Mouse (Mus musculus): ENCODE measurements around the gene Slc7a1. TPM values are rescaled to one million over a fixed set of nuclear protein-coding genes. Genes with fewer than 3 reads are reported as not detected.
"Not testable (repeated sequence)": the region's sequence is repeated elsewhere in the genome, so short reads cannot be mapped to it uniquely, and the experiment has no call there.

Slc7a1 gene
- polyA plus RNA-seq, 1 experiment from 2014 or later = 17.7 TPM

GRCm38 (mm10) chr5:148346543-148346942, 53.2 kb downstream of the Slc7a1 start:
- H3K27me3 ChIP-seq = no peaks in the 10 kb centered on the region
- H3K4me2 ChIP-seq = no peak overlapping the region
- peaks cover 8% of the 10 kb centered on the region; the same call in 1 of the 2 replicates for H3K4me1 ChIP-seq (replicated peaks)
- no peak for ATAC-seq (ENCODE audit: low read depth)
- peak; percentile 17 for DNase-seq
- no peak overlapping the region for H3K27ac ChIP-seq
- peaks cover 91% of the 10 kb centered on the region for H3K36me3 ChIP-seq
- 79% methylated on average over 8 of the region's 8 CpGs for WGBS (ENCODE audit: insufficient replicate concordance)
- no peaks in the 10 kb centered on the region for H3K9me3 ChIP-seq (replicated peaks)
- H3K9ac ChIP-seq = no peak overlapping the region
- no peak overlapping the region for H3K4me3 ChIP-seq (replicated peaks)

DNA sequence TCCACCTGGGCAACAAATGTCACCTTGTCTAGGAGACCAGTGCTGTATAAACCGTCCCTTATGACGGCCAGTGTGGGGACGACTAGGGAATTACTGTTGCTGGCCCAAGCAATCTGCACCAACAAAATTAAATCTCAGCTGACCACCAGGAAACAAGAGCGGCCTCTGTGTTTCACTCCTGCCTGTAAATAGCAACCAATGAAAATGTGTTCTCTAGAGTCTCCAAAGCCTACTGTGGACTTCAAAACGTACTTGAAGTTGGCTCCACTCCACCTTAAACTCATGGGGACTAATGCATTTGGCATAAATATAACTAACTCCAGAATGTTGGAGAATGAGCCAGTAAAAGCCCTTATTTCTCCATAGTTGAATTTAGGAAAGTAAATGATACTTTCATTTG, 55.3 kb downstream of the Slc7a1 start:
- Histone ChIP-seq H3K27me3 (no peaks in the 10 kb centered on the region), H3K36me3 (peaks cover 95% of the 10 kb centered on the region), H3K9ac (no peak overlapping the region), H3K4me2 (no peak overlapping the region), H3K4me1 (replicated peaks) (peaks cover 8% of the 10 kb centered on the region; the same call in 1 of the 2 replicates), H3K4me3 (replicated peaks) (no peak overlapping the region), H3K27ac (no peak overlapping the region), H3K9me3 (replicated peaks) (no peaks in the 10 kb centered on the region)
- DNase-seq (no peak), ATAC-seq (ENCODE audit: low read depth) (no peak)
- 80% methylated on average over 5 of the region's 5 CpGs for WGBS (ENCODE audit: insufficient replicate concordance)

DNA sequence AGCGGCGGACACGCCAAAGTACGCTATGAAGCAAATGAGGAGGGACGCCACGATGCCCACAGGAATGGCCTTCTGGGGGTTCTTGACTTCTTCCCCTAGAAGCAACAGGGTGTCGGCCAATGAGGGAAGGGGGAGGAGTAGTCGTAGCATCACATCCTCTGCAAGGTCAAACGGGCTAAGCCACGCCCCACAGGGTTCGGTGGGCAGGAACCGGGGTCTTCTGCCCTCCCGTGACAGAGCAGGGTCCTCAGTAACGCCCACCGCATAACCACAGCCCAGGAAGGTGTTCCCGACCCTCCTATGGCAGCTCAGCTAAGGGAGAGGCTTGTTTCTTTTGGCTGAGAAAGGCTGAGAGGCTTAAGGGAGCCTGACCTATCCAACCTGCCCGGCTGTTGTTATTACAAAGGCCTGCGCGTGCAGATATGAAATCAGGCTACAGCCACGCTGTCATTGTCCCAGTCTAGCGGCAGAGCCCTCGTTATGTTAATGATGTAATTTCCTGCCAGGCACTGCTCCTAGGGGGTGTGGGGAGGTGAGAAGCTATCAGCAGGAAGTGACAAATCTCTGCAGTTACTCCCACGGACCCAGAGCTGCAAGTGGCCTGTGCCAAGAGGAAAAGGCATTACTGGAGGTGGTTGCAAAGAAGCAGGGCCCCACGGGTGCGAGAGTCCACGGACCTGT, 57.5 kb downstream of the Slc7a1 start:
- Histone ChIP-seq H3K4me1 (replicated peaks) (peaks cover 8% of the 10 kb centered on the region; the same call in 1 of the 2 replicates), H3K4me2 (no peak overlapping the region; the same call in 1 of the 2 replicates), H3K4me3 (replicated peaks) (no peak overlapping the region), H3K36me3 (peaks cover 87% of the 10 kb centered on the region), H3K27me3 (no peaks in the 10 kb centered on the region), H3K9ac (no peak overlapping the region), H3K9me3 (replicated peaks) (no peaks in the 10 kb centered on the region), H3K27ac (no peak overlapping the region; the same call in 1 of the 2 replicates)
- ATAC-seq (ENCODE audit: low read depth) = peak; percentile 78
- DNase-seq = peak; percentile 37
- 38% methylated on average over 26 of the region's 26 CpGs for WGBS (ENCODE audit: insufficient replicate concordance)

DNA sequence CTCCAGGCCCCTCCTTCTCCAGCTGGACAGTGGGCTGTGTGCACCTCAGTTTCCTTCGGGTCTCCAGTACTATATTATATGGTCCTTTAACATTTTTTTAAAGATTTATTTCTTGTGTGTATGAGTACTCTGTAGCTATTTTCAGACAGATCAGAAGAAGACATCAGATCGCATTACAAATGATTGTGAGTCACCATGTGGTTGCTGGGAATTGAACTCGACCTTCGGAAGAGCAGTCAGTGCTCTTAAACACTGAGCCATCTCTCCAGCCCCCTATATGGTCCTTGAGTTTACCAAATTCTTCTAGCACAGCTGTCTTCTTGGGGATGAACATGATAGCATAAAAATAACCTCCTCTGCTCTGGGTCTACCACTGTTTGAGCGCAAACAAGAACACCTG, 60.6 kb downstream of the Slc7a1 start:
- Histone ChIP-seq H3K9ac (no peak overlapping the region), H3K27ac (no peak overlapping the region), H3K27me3 (no peaks in the 10 kb centered on the region), H3K4me3 (replicated peaks) (no peak overlapping the region), H3K4me1 (replicated peaks) (peaks cover 8% of the 10 kb centered on the region; the same call in 1 of the 2 replicates), H3K4me2 (no peak overlapping the region), H3K9me3 (replicated peaks) (no peaks in the 10 kb centered on the region), H3K36me3 (peaks cover 82% of the 10 kb centered on the region)
- DNase-seq = no peak
- no peak for ATAC-seq (ENCODE audit: low read depth)
- WGBS (ENCODE audit: insufficient replicate concordance) = 84% methylated on average over 5 of the region's 5 CpGs

DNA sequence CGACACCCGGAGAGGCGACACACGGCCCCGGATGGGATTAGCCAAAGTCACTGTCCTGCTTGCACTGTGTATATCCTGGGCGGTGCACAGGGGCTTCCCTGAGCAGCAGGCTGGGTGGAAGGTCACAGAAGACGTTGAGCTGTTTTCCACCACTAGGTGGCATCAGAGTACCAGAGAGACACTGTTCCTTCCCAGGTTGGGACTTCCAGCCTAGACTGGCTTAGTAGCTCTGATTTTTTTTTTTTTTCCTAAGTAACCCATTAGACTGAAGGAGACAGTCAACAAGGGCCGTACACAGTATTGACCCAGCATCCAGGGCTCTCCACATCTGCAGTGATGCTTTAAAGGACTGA, 67.1 kb downstream of the Slc7a1 start:
- Histone ChIP-seq H3K27ac (no peak overlapping the region), H3K9ac (no peak overlapping the region), H3K27me3 (no peaks in the 10 kb centered on the region), H3K4me3 (replicated peaks) (no peak overlapping the region), H3K9me3 (replicated peaks) (no peaks in the 10 kb centered on the region), H3K4me1 (replicated peaks) (peaks cover 7% of the 10 kb centered on the region), H3K4me2 (no peak overlapping the region), H3K36me3 (peaks cover 70% of the 10 kb centered on the region)
- DNase-seq (peak; percentile 22), ATAC-seq (ENCODE audit: low read depth) (peak; percentile 58)
- WGBS (ENCODE audit: insufficient replicate concordance) = 56% methylated on average over 8 of the region's 8 CpGs

GRCm38 (mm10) chr5:148331926-148332621, 67.6 kb downstream of the Slc7a1 start:
- 91% methylated on average over 18 of the region's 18 CpGs for WGBS (ENCODE audit: insufficient replicate concordance)
- Histone ChIP-seq H3K9me3 (replicated peaks) (no peaks in the 10 kb centered on the region), H3K4me1 (replicated peaks) (peaks cover 7% of the 10 kb centered on the region), H3K36me3 (peaks cover 69% of the 10 kb centered on the region), H3K27me3 (no peaks in the 10 kb centered on the region), H3K4me3 (replicated peaks) (no peak overlapping the region), H3K4me2 (no peak overlapping the region), H3K9ac (no peak overlapping the region), H3K27ac (no peak overlapping the region)
- no peak for DNase-seq
- 0 out of 2 replicates have a peak, but pooled peaks have one; percentile 5 for ATAC-seq (ENCODE audit: low read depth)

DNA sequence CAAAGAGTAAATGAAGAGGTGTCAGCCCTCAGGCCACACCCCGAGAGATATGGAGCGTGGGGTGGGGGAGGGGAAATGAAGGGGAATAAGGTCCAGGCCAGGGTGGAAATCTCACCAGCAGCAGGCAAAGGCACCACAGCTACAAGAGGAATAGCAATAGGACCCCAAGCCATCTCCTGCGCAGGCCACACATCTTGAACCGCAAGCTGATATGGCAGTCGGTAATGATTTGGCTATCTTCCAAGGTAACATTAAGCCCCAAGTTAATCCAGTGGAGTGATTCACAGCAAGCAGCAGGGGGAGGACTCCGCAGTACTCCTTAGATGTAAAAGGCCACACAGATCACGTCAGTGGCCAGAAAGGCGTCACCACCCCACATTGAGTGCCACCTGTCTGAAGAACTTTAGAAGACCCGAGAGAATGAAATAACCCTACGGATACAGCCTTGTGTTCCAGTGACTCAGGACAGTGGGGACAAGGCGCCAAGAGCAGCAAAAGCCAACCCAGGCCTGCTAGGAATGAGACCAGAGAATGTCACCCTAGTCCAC, 68.4 kb downstream of the Slc7a1 start:
- ATAC-seq (ENCODE audit: low read depth) (no peak), DNase-seq (no peak)
- Histone ChIP-seq H3K4me2 (no peak overlapping the region), H3K27me3 (no peaks in the 10 kb centered on the region), H3K4me3 (replicated peaks) (no peak overlapping the region), H3K9ac (no peak overlapping the region), H3K36me3 (peaks cover 61% of the 10 kb centered on the region), H3K4me1 (replicated peaks) (peaks cover 7% of the 10 kb centered on the region), H3K27ac (no peak overlapping the region), H3K9me3 (replicated peaks) (no peaks in the 10 kb centered on the region)
- 82% methylated on average over 11 of the region's 11 CpGs for WGBS (ENCODE audit: insufficient replicate concordance)

DNA sequence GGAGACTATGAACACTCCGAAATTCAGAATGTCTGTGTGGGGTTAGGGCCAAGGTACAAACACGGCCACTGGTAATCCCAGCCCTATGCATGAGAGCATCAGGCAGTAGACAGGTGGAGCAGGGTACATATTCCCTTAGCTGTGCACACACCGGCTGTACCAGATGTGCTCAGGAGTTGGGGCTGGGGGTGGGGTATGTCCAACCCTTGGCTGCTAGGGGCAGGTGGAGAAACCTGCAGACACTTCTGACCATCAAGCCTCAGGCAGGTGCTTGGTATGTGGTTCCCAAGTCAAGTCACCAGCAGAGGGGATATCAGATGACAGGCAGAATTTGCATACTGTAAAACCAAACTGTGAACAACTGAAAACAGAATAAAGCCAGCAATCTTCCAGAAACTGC, 70.7 kb downstream of the Slc7a1 start:
- Histone ChIP-seq H3K27me3 (no peaks in the 10 kb centered on the region), H3K4me3 (replicated peaks) (no peak overlapping the region), H3K4me1 (replicated peaks) (peaks cover 7% of the 10 kb centered on the region), H3K4me2 (no peak overlapping the region), H3K9me3 (replicated peaks) (no peaks in the 10 kb centered on the region), H3K36me3 (peaks cover 43% of the 10 kb centered on the region), H3K27ac (no peak overlapping the region), H3K9ac (no peak overlapping the region)
- no peak for ATAC-seq (ENCODE audit: low read depth)
- 81% methylated on average over 3 of the region's 3 CpGs for WGBS (ENCODE audit: insufficient replicate concordance)
- DNase-seq = no peak

DNA sequence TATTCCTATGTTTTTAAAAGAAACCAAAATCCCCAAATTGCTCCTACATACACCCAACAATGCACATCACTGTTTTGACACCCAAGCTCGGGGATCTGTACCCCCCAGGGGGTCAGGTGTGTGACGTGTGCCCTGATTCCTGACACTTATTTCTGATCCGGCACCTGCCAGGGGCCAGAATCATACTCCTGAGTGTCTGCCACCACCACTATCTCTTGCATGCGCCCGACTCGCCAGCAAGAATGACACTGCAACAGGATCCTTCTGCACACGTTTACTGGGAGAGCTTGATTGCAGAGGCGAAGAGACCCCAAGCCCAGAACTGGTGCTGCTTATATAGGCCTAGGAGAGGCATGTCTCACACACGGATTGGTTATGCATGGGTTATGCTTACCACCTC, 73.4 kb downstream of the Slc7a1 start:
- H3K36me3 ChIP-seq = peaks cover 16% of the 10 kb centered on the region
- H3K27ac ChIP-seq; H3K9me3 ChIP-seq (replicated peaks); H3K4me1 ChIP-seq (replicated peaks); H3K9ac ChIP-seq; DNase-seq; H3K4me3 ChIP-seq (replicated peaks); H3K27me3 ChIP-seq; H3K4me2 ChIP-seq; ATAC-seq (ENCODE audit: low read depth): not testable (repeated sequence)
- WGBS (ENCODE audit: insufficient replicate concordance) = 75% methylated on average over 9 of the region's 9 CpGs

GRCm38 (mm10) chr5:148325317-148325885, 74.3 kb downstream of the Slc7a1 start:
- WGBS (ENCODE audit: insufficient replicate concordance) = 37% methylated on average over 4 of the region's 4 CpGs

DNA sequence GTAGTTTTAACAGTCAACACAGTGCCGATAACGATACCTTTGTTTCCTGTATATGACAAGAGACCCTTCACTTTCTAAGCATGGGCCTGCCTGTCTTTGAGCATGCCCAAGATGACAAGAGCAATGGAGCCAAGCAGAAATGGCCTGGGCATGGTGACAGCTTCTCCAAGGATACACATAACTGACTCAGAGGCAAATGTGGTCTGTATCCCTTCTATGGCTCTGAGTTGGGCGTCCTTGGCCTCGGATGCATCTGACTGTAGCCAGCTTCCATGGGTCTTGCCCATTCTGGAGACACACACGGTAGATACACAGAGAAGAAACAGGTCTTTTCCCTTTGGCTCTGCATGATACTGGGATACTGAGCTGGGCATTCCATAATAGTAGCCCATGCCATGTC, 84.8 kb downstream of the Slc7a1 start:
- Histone ChIP-seq H3K36me3 (no peaks in the 10 kb centered on the region), H3K9ac (no peak overlapping the region), H3K4me2 (no peak overlapping the region), H3K4me3 (replicated peaks) (no peak overlapping the region), H3K27me3 (no peaks in the 10 kb centered on the region), H3K27ac (no peak overlapping the region), H3K4me1 (replicated peaks) (no peaks in the 10 kb centered on the region), H3K9me3 (replicated peaks) (no peaks in the 10 kb centered on the region)
- WGBS (ENCODE audit: insufficient replicate concordance) = 72% methylated on average over 5 of the region's 5 CpGs
- ATAC-seq (ENCODE audit: low read depth) = no peak
- DNase-seq = no peak

More at GRCm38 (mm10) chr5:148325317-148325885, 74.3 kb downstream of the Slc7a1 start:
- no peak overlapping the region for H3K4me2 ChIP-seq
- H3K27me3 ChIP-seq = no peaks in the 10 kb centered on the region
- peaks cover 9% of the 10 kb centered on the region; the same call in 1 of the 2 replicates for H3K36me3 ChIP-seq
- H3K27ac ChIP-seq = no peak overlapping the region
- no peak for ATAC-seq (ENCODE audit: low read depth)
- no peaks in the 10 kb centered on the region for H3K9me3 ChIP-seq (replicated peaks)
- no peak overlapping the region for H3K4me3 ChIP-seq (replicated peaks)
- DNase-seq = no peak
- H3K9ac ChIP-seq = no peak overlapping the region
- no peaks in the 10 kb centered on the region for H3K4me1 ChIP-seq (replicated peaks)
